Mouse (Mus musculus) neutrophil, adult 5-6 weeks (primary cell): Measurements from ENCODE around the gene Trub1. TPM values are rescaled to one million over a fixed set of nuclear protein-coding genes. Genes with fewer than 3 reads are reported as not detected.

Experiments used
- ATAC-seq: fragments of 151-379, 151-347 bp; 2 replicates; pipeline ENCODE4 v1.8.0; 2017; ENCODE audit warnings: mild to moderate bottlenecking, moderate TSS enrichment; ENCODE audit not compliant: insufficient number of reproducible peaks, poor library complexity, low FRiP score, severe bottlenecking; ENCODE audit errors: extremely low read depth
- total RNA-seq: library from RNA; stranded (forward); fragments of 200-1000 nt; gene quantifications from 2 replicates; pipeline ENCODE4 v1.2.3, GENCODE M21; 2017

The Trub1 gene
- total RNA-seq, 1 experiment from 2014 or later: 7.6 TPM

DNA sequence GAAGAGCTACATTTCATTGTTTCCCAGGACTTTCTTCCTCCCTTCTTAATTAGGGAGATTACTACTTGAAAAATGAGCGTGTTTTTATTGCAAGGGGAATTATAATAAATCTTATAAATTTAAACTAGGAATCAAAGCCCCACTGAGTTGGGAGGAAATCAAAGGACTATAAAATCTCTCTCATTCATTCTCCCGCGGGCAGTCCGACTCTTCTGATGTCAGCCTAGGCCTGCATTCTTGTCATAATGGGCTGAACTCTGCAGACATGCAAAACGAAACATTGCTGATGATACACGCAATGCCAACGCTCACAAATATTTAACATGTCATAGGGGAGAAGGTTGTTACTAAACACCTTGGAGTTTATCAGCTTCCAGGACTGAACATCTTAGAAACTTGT, 15.7 kb upstream of the Trub1 start:
- no peak for ATAC-seq

GRCm38 (mm10) chr19:57439296-57439695, 13.4 kb upstream of the Trub1 start:
- no peak for ATAC-seq

DNA sequence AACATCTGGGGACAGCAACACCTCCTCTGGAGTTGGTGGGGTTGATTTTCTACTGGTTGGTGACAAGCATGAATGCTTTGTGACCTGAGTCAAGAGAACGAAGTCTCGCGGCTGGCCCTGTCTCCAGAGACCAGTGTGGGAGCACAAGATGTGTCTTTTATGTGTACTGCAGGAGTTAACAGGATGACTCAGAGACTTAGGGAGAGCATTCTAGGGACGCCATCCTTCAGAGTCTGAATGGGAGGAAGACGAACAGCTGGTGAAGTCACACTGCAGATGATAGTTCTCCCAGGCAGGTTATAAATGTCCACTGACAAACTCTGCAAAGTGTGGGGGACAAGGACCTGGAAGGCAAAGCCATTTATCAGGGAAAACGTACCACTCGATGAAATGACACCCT, 11.2 kb upstream of the Trub1 start:
- no peak for ATAC-seq

- ATAC-seq: no peak
These were observed 9.6 kb upstream of the Trub1 start for GRCm38 (mm10) chr19:57442936-57443657.

DNA sequence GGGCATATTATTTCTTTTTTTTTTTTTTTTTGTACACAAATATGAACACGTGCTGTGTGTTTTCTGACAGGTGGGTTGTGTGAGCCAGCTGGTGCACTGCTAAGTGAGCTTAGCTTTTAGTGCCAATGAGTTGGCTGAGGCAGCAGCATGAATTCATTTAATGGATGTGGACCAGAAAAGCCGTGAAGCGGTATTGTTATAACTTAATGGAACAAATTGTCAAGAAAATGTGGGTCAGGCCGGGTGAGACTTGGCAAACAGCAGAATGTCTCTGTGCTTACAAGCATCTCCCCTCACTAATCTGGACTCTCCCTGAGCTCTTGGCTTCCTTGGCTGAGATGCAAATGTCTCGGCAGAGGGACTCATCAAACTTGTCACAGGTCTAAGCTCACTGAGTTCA, 7.7 kb upstream of the Trub1 start:
- ATAC-seq: no peak

DNA sequence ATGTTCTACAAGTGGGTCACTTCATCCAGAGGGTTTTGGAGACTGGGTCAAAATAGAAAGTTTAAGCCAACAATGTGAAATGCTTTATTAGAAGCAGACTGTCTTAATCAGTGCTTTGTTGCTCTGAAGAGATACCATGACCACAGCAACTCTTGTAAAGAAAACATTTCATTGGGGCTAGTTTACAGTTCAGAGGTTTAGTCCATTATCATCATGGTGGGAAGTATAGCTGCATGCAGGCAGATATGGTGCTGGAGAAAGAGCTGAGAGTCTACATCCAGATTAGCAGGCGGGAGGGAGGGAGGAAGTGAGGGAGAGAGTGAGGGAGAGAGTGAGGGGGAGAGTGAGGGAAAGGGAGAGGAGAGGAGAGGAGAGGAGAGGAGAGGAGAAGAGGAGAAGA, 1.9 kb upstream of the Trub1 start:
- ATAC-seq: no peak

GRCm38 (mm10) chr19:57451762-57452161, 950 bp upstream of the Trub1 start:
- ATAC-seq: no peak

GRCm38 (mm10) chr19:57453218-57453600, 497 bp downstream of the Trub1 start:
- ATAC-seq: no peak

DNA sequence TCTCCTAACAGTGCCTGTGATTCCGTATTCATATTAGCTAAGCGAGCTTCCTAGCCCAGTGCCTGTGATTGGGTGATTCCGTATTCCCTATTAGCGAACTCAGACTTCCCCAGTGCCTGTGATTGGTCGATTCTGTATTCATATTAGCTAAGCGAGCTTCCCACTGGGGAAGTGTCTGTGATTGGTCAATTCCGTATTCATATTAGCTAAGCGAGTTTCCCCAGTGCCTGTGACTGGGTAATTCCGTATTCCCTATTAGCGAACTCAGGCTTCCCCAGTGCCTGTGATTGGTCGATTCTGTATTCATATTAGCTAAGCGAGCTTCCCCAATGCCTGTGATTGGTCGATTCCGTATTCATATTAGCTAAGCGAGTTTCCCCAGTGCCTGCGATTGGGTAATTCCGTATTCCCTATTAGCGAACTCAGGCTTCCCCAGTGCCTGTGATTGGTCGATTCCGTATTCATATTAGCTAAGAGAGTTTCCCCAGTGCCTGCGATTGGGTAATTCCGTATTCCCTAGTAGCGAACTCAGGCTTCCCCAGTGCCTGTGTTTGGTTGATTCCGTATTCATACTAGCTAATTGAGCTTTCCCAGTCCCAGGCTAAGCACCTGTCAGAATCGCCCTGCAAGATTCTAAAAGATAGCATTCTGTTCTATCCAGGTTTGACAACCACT, 2.7 kb downstream of the Trub1 start:
- no peak for ATAC-seq

DNA sequence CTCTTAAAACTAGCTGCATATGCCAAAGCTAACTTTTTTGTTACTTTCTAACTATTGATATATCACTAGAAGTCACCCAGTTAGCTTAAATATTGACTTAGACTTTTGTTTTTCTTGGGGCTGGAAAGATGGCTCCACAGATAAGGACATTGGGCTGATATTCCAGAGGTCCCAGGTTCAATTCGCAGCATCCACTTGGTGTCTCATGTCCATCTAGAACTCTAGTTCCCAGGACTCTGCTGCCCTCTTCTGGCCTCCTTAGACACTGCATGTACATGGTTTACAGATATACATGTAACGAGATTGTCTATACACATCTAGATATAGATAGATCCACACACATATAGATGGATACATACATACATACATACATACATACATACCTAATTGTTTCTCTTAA, 4.4 kb downstream of the Trub1 start:
- no peak for ATAC-seq

DNA sequence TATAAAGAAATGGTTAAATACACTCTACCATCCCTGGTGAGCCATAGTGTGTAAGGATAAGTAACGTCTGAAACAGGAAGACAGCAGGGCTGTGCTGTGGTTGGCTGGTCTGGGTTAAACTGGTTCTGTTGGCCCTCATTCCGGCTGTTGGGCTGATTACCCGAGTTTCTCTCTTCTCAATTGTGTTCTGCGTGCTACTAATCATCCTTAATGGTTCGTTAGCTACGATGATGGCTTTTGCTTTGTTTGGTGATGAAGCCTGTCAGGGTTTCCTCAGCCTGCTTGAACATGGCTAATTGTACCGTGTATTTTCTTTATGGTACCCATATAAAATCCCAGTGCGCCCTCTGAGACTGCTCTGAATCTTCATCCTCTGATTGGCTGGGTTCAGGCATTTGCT, 11.0 kb downstream of the Trub1 start:
- ATAC-seq: no peak

DNA sequence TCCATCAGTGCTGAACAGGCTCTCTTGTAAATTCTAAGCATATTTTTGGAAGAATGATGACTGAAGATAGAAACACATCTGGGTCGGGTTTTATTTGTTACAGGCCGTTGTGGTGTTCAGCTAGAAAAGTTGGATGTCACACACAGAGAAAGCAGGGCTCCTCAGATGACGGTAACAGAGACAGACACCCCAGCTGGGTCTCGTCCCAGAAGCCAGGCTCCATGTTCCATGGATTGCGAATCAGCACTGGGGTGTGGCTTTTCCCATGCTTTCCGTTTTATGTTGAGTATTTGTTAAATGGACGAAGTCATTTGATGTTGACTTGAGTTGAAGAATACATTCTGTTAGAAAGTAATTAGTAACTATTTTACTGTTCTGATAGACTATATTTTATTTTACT, 13.0 kb downstream of the Trub1 start:
- no peak for ATAC-seq

DNA sequence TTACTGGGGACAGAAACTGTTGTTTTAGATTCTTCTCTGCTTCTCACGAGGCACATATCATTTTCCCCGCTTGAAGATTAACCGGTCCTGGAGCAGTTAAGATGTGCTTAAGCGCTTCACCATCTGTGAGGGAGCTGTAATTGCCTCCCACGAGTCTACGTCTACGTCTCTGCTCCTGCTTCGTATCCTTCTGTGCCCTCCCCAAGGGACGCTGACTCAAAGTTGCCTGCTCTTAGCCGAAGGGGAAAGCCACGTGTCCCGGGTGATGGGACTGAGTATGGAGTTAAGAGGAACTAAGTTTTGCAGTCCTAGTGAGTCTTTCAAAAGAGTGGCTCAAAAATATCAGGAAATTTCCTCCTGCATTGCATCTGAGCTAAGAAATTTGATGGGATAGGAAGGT, 18.3 kb downstream of the Trub1 start:
- ATAC-seq: no peak

DNA sequence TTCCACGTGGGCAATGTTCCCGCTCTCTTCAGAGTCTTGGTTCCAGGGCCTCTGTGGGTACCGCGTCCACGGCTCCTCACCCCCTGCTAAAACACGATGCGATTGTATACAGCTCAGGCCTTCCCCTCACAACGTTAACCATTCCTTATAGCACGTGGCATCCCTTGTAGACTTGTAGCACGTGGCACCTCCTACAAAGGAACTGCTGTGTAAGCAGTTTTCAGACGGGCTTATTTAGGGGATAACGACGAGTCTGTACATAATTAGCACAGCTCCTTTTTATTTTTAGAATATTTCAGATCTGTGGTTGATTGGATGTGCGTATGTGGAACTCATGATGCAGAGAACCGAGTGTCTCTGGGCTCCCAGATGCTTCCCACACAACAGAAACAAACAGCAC, 19.5 kb downstream of the Trub1 start:
- no peak for ATAC-seq

- ATAC-seq: no peak
These were observed 20.6 kb downstream of the Trub1 start for GRCm38 (mm10) chr19:57473301-57473700.

GRCm38 (mm10) chr19:57475298-57475697, 22.6 kb downstream of the Trub1 start:
- no peak for ATAC-seq

DNA sequence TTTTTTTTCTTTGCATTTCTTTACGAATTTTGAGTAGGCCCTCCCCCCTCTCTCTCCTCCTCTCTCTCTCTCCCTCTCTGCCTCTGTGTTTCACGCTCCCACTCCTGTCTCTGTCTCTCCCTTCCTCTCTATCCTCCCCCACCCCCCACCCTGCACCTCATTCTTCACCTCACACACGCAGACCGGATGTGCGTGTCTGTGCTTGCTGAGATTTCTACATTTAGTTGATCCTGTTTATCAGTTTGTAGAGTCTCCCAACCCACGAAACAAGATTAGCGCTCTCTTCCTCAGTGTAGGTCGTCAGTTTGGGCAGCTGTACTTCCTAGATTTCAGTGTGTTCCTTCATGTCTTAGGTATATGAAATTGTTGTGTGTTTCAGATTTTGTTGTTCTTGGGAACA, 24.6 kb downstream of the Trub1 start:
- ATAC-seq: no peak

- ATAC-seq: no peak
These were observed 25.3 kb downstream of the Trub1 start for GRCm38 (mm10) chr19:57478056-57478455.

GRCm38 (mm10) chr19:57479886-57480655, 27.4 kb downstream of the Trub1 start:
- no peak for ATAC-seq

- ATAC-seq: no peak
These were observed 29.1 kb downstream of the Trub1 start for GRCm38 (mm10) chr19:57481743-57482259.
